Mouse (Mus musculus) layer of hippocampus, adult 2 months (tissue): ENCODE results near the gene Gm11060. TPM values are rescaled to one million over a fixed set of nuclear protein-coding genes. Genes with fewer than 3 reads are reported as not detected.

ENCODE experiments used
- DNase-seq, 2 experiments: peaks; one replicate each; pipeline ENCODE4 v3.0.0; 2022; ENCODE audit warnings: low spot score in 2 of 2
- H3K27ac ChIP-seq: fragments of 200-600 bp; 2 replicates; pipeline ENCODE4 v1.8.1; 2022
- H3K4me3 ChIP-seq: fragments of 200-600 bp; 2 replicates; pipeline ENCODE4 v1.8.1; 2022; ENCODE audit warnings: mild to moderate bottlenecking
- CTCF ChIP-seq: fragments of 200-600 bp; conservative IDR thresholded peaks from 2 replicates; pipeline ENCODE4 v1.8.1; 2022; ENCODE audit warnings: antibody characterized with exemption, mild to moderate bottlenecking, moderate library complexity
- total RNA-seq, 2 experiments: library from RNA; stranded (reverse); gene quantifications; 2 replicates each; pipeline ENCODE4 v1.2.3; 2021

Gm11060 gene
- total RNA-seq, 2 experiments from 2014 or later, result not detected

DNA sequence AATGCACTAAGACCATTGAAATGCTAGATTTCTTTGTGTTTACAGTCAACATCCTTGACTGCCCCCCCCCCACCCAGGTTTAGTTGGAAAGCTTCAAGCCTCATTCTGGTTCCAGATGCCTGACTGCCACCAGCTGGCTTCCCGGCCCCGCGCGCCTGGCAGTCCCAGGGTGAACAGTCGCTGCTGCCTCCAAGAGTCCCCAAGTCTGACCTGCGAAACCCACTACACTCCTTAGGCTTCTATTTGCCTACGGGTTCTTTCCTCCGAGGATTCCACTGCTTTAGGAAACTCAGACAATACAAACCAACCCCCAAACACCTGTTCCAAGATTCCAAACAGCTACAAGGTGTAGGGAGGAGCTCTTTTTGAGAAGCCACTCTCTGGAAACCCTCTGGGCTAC lies 33.4 kb downstream of the Gm11060 start:
- TF ChIP-seq CTCF, result no peak
- DNase-seq, result no peak
- no peak overlapping the region for H3K27ac ChIP-seq
- H3K4me3 ChIP-seq, result no peak overlapping the region

DNA sequence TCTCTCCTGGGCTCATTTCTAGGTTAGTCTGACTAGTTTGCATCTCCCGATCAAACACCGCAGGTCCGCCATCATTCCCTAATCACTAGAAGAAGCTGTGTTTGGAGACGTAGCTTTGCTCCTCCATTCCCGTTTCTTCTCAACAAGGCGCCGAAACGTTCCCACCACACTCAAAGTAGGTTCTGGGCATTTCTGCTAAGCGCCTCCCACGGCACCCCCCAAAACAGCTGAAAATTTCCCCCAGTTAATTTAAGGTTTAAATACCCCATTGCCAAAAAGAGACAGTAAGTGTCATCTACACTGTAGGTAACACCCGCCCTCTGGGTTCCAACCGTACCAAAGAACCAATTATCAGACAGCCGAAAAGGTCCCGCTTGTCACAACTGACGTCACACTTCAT lies 33.8 kb downstream of the Gm11060 start:
- Histone ChIP-seq H3K4me3 (no peak overlapping the region), H3K27ac (no peak overlapping the region)
- TF ChIP-seq CTCF, result no peak
- no peak for DNase-seq

DNA sequence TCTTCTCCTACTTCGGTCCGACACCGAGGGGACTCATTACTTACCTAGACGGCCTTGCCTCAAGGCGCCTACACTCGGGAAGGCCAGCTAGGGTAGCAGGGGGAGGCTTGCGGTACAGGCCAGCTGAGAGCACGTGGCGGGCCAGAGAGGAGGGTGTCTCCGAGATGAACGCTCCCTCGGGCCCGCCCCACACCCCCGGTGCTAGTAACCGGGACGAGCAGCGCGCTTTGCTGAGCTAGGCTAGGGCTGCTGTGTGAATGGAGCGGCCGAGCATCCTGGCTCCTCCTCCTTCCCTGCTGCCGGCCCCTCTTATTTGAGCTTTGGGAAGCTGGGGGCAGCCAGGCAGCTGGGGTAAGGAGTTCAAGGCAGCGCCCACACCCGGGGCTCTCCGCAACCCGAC lies 34.5 kb downstream of the Gm11060 start, which contains the start of gene Wt1:
TSS of gene Wt1 (plus strand) at position 251 of the 400 bp plus-strand sequence.
- no peak for DNase-seq
- no peak for TF ChIP-seq CTCF
- Histone ChIP-seq H3K27ac (no peak within 1 kb of the TSS), H3K4me3 (no peak within 1 kb of the TSS)

DNA sequence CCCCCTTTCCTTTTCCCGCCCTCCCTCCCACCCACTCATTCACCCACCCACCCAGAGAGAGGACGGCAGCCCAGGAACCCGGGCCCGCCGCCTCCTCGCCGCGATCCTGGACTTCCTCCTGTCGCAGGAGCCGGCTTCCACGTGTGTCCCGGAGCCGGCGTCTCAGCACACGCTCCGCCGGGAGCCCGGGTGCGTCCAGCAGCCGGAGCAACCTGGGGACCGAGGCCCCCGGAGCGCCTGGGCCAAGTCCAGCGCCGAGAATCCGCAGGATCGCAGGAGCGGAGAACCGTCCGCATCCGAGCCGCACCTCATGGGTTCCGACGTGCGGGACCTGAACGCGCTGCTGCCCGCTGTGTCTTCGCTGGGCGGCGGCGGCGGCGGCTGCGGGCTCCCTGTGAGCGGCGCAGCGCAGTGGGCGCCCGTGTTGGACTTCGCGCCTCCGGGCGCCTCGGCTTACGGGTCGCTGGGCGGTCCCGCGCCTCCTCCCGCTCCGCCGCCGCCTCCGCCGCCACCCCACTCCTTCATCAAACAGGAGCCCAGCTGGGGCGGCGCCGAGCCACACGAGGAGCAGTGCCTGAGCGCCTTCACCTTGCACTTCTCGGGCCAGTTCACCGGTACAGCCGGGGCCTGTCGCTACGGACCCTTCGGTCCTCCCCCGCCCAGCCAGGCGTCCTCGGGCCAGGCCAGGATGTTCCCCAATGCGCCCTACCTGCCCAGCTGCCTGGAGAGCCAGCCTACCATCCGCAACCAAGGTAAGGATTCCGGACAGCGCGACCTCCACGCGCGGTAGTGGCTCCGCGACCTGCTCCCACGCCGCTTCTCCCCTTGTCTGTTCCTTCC lies 35.1 kb downstream of the Gm11060 start:
- no peak overlapping the region for H3K4me3 ChIP-seq
- no peak for TF ChIP-seq CTCF
- no peak overlapping the region for H3K27ac ChIP-seq
- DNase-seq, result no peak

DNA sequence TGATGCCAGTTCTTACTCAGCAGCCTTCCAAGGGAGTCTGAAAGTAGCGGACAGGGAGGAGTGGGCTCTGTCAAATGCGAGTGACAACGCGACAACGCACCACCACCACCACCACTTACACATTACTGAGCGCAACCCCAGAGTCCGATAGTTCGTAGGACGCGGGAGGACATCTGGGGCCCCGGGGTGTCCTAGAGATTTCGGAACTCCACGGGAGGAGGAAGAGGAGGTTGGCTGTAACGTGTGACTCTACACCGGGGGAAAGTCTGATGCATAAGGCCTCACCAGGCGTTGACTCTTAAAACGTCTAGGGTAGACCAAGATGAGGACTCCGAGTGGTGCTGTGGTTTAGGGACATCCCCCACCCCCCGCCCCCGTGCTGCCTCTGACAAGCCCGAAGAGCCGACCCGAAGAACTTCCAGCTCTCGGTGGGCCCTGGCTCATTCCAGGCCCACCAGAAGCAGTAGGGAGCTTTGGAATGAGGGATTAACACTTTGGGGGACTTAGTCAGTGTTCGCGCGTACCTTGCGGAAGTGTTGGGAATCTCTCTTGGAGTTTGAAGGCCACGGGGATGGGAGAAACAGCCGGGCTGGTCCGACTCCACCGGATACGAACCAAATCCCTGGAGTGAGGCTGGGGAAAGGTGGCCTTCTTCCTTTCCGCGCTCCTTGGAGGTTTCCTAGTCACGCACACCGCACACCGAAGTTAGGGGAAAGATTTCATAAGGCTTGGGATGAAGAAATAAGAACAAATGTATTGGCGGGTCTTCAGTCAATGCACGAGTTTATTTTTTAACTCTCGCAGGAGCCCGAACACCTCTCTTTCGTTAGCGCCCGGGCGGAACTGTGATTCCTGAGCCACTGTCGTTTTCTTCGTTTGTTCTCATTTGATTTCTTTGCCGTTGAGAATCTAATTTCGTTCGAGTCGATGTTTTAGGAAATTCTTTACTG lies 36.0 kb downstream of the Gm11060 start:
- Histone ChIP-seq H3K27ac (no peak overlapping the region), H3K4me3 (no peak overlapping the region)
- DNase-seq, result no peak
- no peak for TF ChIP-seq CTCF

DNA sequence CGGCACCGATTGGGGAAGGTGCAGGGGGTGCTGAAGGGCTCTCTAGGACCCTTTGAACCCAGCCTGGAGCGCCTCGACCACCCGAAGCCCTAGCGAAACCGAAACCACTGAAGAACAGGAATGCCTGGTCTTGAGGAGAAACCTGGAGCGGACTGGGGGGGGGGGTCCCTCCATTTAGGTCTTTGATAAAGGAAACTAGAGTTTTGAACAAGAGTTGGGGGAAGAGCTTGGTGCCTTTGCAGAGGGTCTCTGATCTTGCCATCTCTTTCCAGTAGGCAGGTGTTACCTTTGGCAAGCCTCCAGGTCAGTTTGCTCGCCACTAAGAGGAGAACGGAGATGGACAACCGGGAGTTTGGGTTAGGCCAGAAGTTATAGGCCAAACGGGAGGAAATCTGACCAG lies 36.7 kb downstream of the Gm11060 start:
- TF ChIP-seq CTCF, result no peak
- Histone ChIP-seq H3K27ac (no peak overlapping the region), H3K4me3 (no peak overlapping the region)
- no peak for DNase-seq

DNA sequence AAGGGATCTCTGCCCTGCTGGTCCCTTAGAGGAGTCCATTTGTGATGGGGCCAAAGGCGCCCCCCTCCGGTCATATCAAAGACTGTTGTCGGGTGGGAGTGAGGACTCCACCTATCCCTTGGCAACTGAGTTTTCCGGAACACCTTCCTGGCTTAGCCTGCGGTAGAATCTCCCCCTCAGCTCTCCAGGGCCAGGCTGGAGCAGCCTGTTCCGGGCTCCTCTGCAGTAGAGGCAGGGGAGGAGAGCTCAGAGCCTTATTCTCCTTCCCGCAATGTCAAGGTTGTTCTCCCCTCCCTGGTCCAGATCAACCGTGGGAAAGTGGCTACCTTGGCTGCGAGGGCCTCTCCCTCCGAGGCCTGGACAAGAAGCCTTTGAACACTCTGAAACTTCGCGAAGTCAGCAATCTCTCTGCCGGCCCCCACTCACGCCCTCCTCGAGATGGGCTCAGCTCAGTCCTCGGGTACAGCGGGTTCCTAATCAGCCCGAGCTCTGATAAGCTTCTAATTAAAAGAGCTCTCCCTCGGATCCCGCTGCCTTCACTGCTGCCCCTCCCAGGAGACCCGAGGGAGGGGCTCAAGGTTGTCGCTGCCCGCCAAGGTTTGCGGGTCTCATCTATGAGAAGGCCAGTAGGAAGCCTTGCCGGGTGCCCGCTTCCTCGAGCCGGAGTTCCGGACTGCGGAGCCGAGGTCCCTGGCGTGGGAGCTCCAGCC lies 38.7 kb downstream of the Gm11060 start:
- H3K4me3 ChIP-seq, result no peak overlapping the region
- H3K27ac ChIP-seq, result no peak overlapping the region
- TF ChIP-seq CTCF, result peak; percentile 22; the same call in 1 of the 2 replicates
- no peak for DNase-seq

DNA sequence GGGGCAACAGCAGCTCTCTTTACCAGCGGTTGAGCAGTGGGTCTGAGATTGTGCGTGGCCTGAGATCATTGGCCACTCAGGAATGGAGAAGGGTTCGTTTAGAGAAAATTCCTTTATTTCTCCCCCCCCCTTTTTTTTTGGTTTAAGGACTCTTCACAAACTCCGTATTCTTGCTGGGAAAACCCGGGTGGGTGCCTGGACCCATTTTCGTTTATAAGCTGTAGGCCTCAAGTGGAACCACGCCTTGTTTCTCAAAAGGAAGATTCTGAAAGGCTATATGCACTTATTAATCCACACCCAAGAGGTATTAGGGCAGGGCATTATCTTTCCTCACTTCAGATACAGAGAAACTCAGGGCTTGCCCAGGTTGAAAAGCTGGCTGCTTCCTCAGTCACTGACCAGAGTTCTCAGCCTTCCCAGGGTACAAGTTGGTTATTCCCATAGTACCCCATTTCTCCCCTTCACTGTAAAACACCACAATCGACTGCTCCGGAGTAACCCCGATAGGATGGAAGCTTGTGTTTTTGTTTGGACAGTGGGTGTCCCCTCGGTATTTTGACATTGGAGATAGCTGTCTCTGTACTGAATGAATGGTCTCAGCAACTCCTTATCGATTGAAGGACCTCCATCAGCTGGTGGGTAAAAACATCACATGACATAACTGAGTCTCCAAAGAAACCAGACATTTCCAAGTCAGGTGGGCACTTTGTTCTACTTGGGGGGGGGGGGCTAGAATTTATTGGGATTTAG lies 39.4 kb downstream of the Gm11060 start:
- H3K27ac ChIP-seq, result no peak overlapping the region
- TF ChIP-seq CTCF, result no peak
- H3K4me3 ChIP-seq, result no peak overlapping the region
- DNase-seq, result no peak

DNA sequence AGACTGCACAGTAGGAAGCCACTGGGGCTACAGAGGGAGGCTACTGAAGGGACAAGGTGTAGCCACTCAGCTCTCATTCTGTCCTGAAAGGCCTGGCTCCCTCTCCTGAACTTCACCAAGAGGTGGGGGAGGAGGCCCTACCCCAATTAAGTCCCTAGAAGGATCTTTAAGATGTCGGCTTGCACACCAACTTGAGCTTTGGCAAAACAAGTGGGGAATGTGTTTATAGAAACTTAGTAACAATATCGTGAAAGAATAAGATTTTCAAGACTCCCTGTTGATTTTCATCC lies 39.9 kb downstream of the Gm11060 start:
- no peak for TF ChIP-seq CTCF
- H3K27ac ChIP-seq, result no peak overlapping the region
- no peak for DNase-seq
- H3K4me3 ChIP-seq, result no peak overlapping the region

DNA sequence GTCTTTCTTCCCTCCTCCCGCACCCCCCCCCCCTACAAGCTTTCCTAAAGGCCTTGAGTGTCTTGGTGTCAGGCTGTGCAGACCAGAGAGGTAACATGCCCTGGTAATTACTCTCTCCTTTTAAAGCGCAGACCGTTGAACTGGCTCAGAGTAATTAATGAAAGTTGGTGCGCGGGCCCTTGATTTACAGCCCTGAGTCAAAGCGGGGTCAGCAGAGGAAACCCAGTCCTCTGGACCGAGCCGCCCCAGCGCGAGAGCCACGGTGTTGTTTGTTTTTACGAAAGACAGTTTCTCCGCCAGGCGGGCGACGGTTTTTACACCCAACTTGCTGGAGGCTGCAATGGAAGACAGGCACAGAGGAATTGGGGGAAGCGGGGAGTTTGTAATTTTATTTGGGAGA lies 40.5 kb downstream of the Gm11060 start:
- Histone ChIP-seq H3K27ac (no peak overlapping the region), H3K4me3 (no peak overlapping the region)
- DNase-seq, result no peak
- no peak for TF ChIP-seq CTCF

DNA sequence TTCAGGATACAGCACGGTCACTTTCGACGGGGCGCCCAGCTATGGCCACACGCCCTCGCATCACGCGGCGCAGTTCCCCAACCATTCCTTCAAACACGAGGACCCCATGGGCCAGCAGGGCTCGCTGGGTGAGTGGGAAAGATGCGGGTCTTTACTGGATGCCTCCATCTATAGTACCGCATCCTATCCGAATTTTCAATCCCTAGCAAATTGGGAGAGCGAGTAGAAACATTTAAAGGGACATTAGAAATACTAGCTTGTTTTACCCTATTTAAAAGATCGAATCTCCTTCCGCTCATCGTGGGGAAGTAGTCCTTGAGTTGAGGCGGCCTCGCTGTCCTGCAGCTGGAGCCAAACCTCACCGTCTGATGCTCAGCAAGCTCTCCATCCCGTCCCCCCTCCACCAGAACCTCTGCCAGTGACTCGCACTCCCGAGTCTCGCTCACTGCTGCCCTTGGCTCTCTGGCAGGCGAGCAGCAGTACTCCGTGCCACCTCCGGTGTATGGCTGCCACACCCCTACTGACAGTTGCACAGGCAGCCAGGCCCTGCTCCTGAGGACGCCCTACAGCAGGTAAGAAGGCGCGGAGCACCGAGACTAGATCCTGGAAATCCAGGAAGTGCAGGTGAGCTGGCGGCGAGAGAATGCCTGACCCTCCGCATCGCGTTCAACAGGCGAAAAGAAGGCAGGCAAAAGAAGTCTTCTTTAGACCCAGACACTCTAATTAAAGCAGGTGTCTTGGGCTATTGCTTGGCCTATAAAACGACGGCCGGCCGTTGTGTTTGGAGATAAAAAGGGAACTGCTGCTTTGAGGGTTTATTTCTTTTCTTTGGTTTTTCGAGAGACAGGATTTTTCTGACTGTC lies 41.3 kb downstream of the Gm11060 start:
- no peak overlapping the region for H3K4me3 ChIP-seq
- H3K27ac ChIP-seq, result no peak overlapping the region
- no peak for TF ChIP-seq CTCF
- DNase-seq, result no peak
